Mouse (Mus musculus): ENCODE results near the gene Dkk2. TPM values are rescaled to one million over a fixed set of nuclear protein-coding genes. Genes with fewer than 3 reads are reported as not detected.

The Dkk2 gene
- not detected for polyA plus RNA-seq (2017; shearing (Covaris generic))

GRCm38 (mm10) chr3:132085112-132085822, at the start of gene Dkk2:
TSS of gene Dkk2 (plus strand) at chr3:132085292.

